Mouse (Mus musculus) forebrain, embryonic 14.5 days (tissue): ENCODE data around the gene Gpd2. TPM values are rescaled to one million over a fixed set of nuclear protein-coding genes. Genes with fewer than 3 reads are reported as not detected.

Experiments used
- ATAC-seq: fragments of 200-750 bp; cut with Nextera tagmentation; 2 replicates; pipeline ENCODE4 v1.8.0; 2017; ENCODE audit warnings: mild to moderate bottlenecking, moderate library complexity
- DNase-seq: peaks from one replicate; pipeline ENCODE4 v3.0.0-alpha.2; 2015; ENCODE audit warnings: low spot score
- H3K27ac ChIP-seq: fragments of 300-500 bp; sonication (generic); 2 replicates; pipeline ENCODE4 v1.5.1; 2014; ENCODE audit warnings: low read depth, mild to moderate bottlenecking, control low read depth, low read length, moderate library complexity
- H3K27me3 ChIP-seq: fragments of 300-500 bp; sonication (generic); replicated peaks from 2 replicates; pipeline ENCODE4 v1.6.1; 2014; ENCODE audit warnings: low read length, control low read depth, mixed read lengths; ENCODE audit not compliant: control insufficient read depth, insufficient read depth
- H3K36me3 ChIP-seq: fragments of 300-500 bp; sonication (generic); 2 replicates; pipeline ENCODE4 v1.6.1; 2014; ENCODE audit warnings: low read length, control low read depth; ENCODE audit not compliant: control insufficient read depth, insufficient read depth
- H3K4me1 ChIP-seq: fragments of 300-500 bp; sonication (generic); 2 replicates; pipeline ENCODE4 v1.6.1; 2014; ENCODE audit warnings: antibody characterized with exemption, low read length, control low read depth; ENCODE audit not compliant: control insufficient read depth, insufficient read depth
- H3K4me2 ChIP-seq: fragments of 300-500 bp; sonication (generic); 2 replicates; pipeline ENCODE4 v1.6.1; 2014; ENCODE audit warnings: mild to moderate bottlenecking, control low read depth, low read length
- H3K4me3 ChIP-seq: fragments of 300-500 bp; sonication (generic); 2 replicates; pipeline ENCODE4 v1.5.1; 2014; ENCODE audit warnings: low read depth, low read length, control low read depth
- H3K9ac ChIP-seq: fragments of 300-500 bp; sonication (generic); 2 replicates; pipeline ENCODE4 v1.6.1; 2014; ENCODE audit warnings: mild to moderate bottlenecking, low read length, control low read depth, moderate library complexity
- H3K9me3 ChIP-seq: fragments of 300-500 bp; sonication (generic); replicated peaks from 2 replicates; pipeline ENCODE4 v1.6.1; 2016; ENCODE audit warnings: low read length, control low read depth, mixed read lengths; ENCODE audit not compliant: control insufficient read depth
- WGBS: fragments of 180-500 bp; shearing (Covaris S2); extraction: QIAGEN DNeasy Blood & Tissue Kit; methylation state at CpG from one replicate; pipeline ENCODE4 v1.1.7; 2014; 5-methylcytosine and 5-hydroxymethylcytosine counted together
- polyA plus RNA-seq: library from polyadenylated mRNA; unstranded; fragments of >200 nt; fragmentation: Nextera tagmentation; extraction: Ambion mirVana; gene quantifications from 2 replicates; pipeline ENCODE4 v1.2.1, GENCODE M21; 2014

Gpd2 gene
- polyA plus RNA-seq, 1 experiment from 2014 or later, result 17.8 TPM

GRCm38 (mm10) chr2:57269690-57270435 is 32.4 kb downstream of the Gpd2 start:
- Histone ChIP-seq H3K4me2 (no peak overlapping the region), H3K9ac (no peak overlapping the region), H3K4me3 (no peak overlapping the region), H3K27ac (no peak overlapping the region), H3K36me3 (no peaks in the 10 kb centered on the region), H3K4me1 (0 out of 2 replicates have a peak, but pooled peaks cover 3% of the 10 kb centered on the region), H3K9me3 (no peaks in the 10 kb centered on the region), H3K27me3 (no peaks in the 10 kb centered on the region)
- DNase-seq (no peak), ATAC-seq (no peak)
- WGBS, result 72% methylated on average over 13 of the region's 13 CpGs

DNA sequence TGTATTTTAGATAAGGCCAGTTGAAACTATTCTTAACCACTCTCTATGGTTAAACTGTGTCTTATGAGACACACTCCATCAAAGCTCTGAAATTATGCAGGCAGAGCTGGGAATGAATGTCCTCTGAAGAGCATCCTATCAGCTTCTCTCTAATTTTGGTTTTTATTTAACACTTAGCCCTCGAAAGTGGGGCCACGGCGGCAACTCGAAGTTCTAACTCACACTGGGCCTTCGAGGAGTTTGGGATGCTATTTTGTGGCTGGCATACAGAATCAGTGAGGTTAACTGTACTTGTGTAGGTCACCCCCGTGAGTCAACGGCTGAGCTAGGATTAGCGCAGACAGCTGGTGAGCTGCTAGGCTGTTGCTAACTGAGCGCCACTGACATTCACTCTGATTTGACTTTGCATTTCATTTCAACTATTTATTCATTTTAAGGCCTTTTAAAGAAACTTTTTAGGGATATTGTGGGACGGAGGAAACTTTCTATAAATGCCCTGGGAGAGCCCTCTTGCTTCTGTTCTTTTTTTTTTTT is 42.8 kb downstream of the Gpd2 start:
- Histone ChIP-seq H3K9me3 (no peaks in the 10 kb centered on the region), H3K4me1 (peaks cover 9% of the 10 kb centered on the region), H3K27me3 (no peaks in the 10 kb centered on the region), H3K4me2 (no peak overlapping the region), H3K27ac (no peak overlapping the region), H3K9ac (no peak overlapping the region), H3K4me3 (no peak overlapping the region), H3K36me3 (no peaks in the 10 kb centered on the region)
- 81% methylated on average over 10 of the region's 10 CpGs for WGBS
- ATAC-seq (no peak), DNase-seq (no peak)

GRCm38 (mm10) chr2:57283791-57284190 is 46.4 kb downstream of the Gpd2 start:
- H3K9me3 ChIP-seq, result no peaks in the 10 kb centered on the region
- WGBS, result 14% methylated on average over 7 of the region's 7 CpGs
- H3K4me3 ChIP-seq, result no peak overlapping the region
- H3K27ac ChIP-seq, result no peak overlapping the region
- peak; percentile 83 for ATAC-seq
- peaks cover 11% of the 10 kb centered on the region for H3K4me1 ChIP-seq
- H3K4me2 ChIP-seq, result 0 out of 2 replicates have a peak overlapping the region, but pooled peaks have one; percentile 6
- peak; percentile 78 for DNase-seq
- no peaks in the 10 kb centered on the region for H3K36me3 ChIP-seq
- H3K9ac ChIP-seq, result no peak overlapping the region
- no peaks in the 10 kb centered on the region for H3K27me3 ChIP-seq

- H3K9ac ChIP-seq, result no peak overlapping the region
- H3K27me3 ChIP-seq, result no peaks in the 10 kb centered on the region
- peaks cover 11% of the 10 kb centered on the region for H3K4me1 ChIP-seq
- H3K4me3 ChIP-seq, result no peak overlapping the region
- H3K4me2 ChIP-seq, result no peak overlapping the region
- no peaks in the 10 kb centered on the region for H3K36me3 ChIP-seq
- WGBS, result 35% methylated on average over 4 of the region's 4 CpGs
- ATAC-seq, result no peak
- no peaks in the 10 kb centered on the region for H3K9me3 ChIP-seq
- DNase-seq, result no peak
- no peak overlapping the region for H3K27ac ChIP-seq
Measured at GRCm38 (mm10) chr2:57285197-57285596, 47.8 kb downstream of the Gpd2 start.

DNA sequence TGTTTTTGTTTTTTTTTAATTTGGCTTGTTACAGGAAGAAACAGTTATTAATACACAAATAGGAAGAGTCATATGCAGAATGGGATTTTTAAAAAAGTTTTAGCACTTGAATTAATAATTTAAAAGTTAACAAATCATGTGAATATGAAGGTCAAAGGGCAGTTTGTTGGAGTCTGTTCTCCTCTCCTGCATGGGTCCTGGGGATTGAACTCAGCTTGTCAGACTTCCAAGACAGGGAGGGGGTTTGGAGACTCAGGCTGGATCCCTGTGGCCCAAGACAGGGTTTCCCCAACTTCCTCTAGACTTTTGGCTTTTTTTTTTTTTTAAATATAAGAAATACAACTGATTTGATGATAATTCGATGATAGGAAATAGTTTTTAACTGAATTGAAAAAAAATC is 50.6 kb downstream of the Gpd2 start:
- no peak for DNase-seq
- ATAC-seq, result no peak
- Histone ChIP-seq H3K9ac (no peak overlapping the region), H3K27me3 (no peaks in the 10 kb centered on the region), H3K4me1 (peaks cover 11% of the 10 kb centered on the region), H3K36me3 (no peaks in the 10 kb centered on the region), H3K4me2 (no peak overlapping the region), H3K27ac (no peak overlapping the region), H3K9me3 (no peaks in the 10 kb centered on the region), H3K4me3 (no peak overlapping the region)
- WGBS, result 91% methylated on average over 1 of the region's 1 CpGs

DNA sequence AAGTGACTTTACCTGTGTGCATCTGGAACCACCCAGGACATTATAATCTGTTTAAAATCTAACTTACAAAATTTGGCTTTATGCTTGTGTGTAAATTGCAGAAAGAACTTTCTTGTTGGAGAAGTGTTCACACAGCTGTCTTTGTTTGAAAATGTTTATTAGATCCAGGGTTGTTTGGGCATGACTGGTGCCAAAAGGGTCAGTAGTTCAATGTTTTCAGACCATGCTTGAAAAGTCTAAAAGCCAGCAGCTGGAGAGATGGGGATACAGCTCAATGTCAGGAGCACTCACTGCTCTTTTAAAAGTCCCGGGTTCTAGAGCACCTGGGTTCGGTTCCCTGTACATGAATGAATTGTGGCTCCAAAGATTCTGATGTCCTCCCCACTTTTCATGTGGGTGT is 56.1 kb downstream of the Gpd2 start:
- 90% methylated on average over 2 of the region's 2 CpGs for WGBS
- Histone ChIP-seq H3K4me3 (no peak overlapping the region), H3K27me3 (no peaks in the 10 kb centered on the region), H3K4me2 (no peak overlapping the region), H3K4me1 (no peaks in the 10 kb centered on the region), H3K27ac (no peak overlapping the region), H3K36me3 (no peaks in the 10 kb centered on the region), H3K9ac (no peak overlapping the region), H3K9me3 (no peaks in the 10 kb centered on the region)
- DNase-seq (no peak), ATAC-seq (no peak)

DNA sequence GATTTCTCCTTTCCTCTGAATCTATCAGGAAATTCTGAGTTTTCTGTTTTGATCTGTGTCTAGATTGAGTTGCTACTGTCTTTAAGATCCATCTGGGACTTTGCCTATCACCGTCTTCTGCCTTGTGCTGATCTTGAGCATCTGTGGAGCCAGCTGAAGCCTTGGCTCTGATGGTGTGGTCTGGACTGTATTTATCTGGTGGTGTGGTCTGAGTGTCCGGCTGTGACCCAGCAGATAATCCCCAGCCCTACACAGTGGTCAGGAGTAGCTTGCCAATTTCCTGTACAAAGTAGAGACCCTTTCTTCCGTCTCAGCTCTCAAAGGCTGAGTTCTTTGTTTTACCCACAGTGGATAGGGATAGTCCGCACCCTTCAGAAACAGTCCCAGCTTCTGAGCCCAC is 58.6 kb downstream of the Gpd2 start:
- Histone ChIP-seq H3K9ac (no peak overlapping the region), H3K27ac (no peak overlapping the region), H3K4me1 (no peaks in the 10 kb centered on the region), H3K4me3 (no peak overlapping the region), H3K4me2 (no peak overlapping the region), H3K27me3 (no peaks in the 10 kb centered on the region), H3K9me3 (no peaks in the 10 kb centered on the region), H3K36me3 (no peaks in the 10 kb centered on the region)
- ATAC-seq (no peak), DNase-seq (no peak)
- WGBS, result 70% methylated on average over 4 of the region's 4 CpGs

DNA sequence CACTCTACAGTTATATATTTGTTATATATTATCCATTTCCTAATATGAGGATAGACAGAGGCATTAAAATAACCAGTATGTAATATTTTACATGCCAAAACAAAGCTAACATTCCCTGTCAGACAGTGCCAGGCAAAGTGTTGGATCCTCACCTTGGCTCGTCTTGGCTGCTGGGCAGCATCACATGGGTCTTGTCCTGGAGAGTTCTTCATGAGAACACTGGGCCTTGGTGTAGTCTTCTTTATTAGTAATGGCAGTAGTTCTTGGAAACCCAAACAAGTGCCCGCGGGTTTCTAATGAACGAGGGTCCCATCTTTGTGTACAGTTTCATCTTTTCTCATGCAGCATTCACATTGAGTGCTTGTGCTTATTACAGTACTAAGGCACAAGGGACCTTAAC is 59.8 kb downstream of the Gpd2 start:
- WGBS, result 88% methylated on average over 4 of the region's 4 CpGs
- Histone ChIP-seq H3K4me1 (no peaks in the 10 kb centered on the region), H3K4me2 (no peak overlapping the region), H3K9me3 (no peaks in the 10 kb centered on the region), H3K36me3 (no peaks in the 10 kb centered on the region), H3K9ac (no peak overlapping the region), H3K27me3 (no peaks in the 10 kb centered on the region), H3K27ac (no peak overlapping the region), H3K4me3 (no peak overlapping the region)
- DNase-seq (no peak), ATAC-seq (no peak)

DNA sequence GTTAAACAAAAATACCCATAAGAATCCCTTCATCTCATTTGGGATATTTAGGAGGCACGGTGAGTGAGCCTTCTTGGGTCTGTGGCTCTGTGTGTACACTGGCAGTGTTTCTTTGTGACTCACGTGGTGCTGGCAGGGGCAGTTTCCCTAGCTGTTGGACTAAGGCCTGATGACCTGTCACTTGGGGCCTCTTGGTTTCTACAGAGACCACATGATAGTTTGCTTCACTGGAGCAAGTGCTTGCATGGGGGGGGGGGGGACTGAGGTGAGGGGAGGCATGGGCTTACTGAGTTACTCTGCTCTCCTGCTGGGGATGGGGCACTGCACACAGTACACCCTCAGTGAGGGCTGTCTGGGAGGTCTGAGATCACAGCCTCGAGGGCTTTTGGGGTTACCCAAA is 64.1 kb downstream of the Gpd2 start:
- ATAC-seq, result no peak
- H3K4me1 ChIP-seq, result peaks cover 6% of the 10 kb centered on the region; the same call in 1 of the 2 replicates
- 40% methylated on average over 3 of the region's 3 CpGs for WGBS
- H3K4me3 ChIP-seq, result no peak overlapping the region
- H3K9ac ChIP-seq, result no peak overlapping the region
- no peak overlapping the region for H3K27ac ChIP-seq
- peak; percentile 28 for DNase-seq
- H3K9me3 ChIP-seq, result no peaks in the 10 kb centered on the region
- H3K4me2 ChIP-seq, result no peak overlapping the region
- no peaks in the 10 kb centered on the region for H3K27me3 ChIP-seq
- no peaks in the 10 kb centered on the region for H3K36me3 ChIP-seq
